Mouse (Mus musculus): ENCODE results near the gene Arhgef17. TPM values are rescaled to one million over a fixed set of nuclear protein-coding genes. Genes with fewer than 3 reads are reported as not detected.
"Not testable (repeated sequence)": the region's sequence is repeated elsewhere in the genome, so short reads cannot be mapped to it uniquely, and the experiment has no call there.

The Arhgef17 gene
- polyA plus RNA-seq, 1 experiment from 2014 or later, result 22.5 TPM

DNA sequence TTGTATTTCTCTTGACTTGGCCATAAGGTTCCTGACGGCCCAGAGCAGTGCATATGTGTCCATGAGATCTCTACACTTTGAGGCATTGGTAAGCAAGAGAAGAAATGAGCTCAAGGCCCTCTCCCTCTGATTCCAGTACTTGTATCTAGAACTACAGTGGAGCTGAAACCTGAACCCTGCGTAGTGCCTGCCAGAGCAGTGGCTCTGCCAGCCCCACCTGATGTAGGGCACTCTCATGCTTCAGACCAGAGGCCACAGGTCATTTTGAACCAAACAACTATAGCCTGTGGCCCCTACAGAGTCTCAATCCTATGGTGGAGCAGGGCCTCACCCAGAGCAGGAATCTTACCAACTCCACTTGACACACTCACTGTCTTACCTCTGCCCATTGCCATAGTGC is 82.4 kb downstream of the Arhgef17 start:
- TF ChIP-seq CTCF (IDR thresholded peaks at IDR 0.05; ENCODE audit: low read depth), result no peak
- Histone ChIP-seq H3K36me3 (ENCODE audit: insufficient read depth) (0 out of 2 replicates have a peak, but pooled peaks cover 4% of the 10 kb centered on the region), H3K27me3 (ENCODE audit: insufficient read depth, low read length) (no peaks in the 10 kb centered on the region), H3K4me3 (ENCODE audit: low read depth, low read length) (no peak overlapping the region), H3K9ac (no peak overlapping the region), H3K4me2 (no peak overlapping the region), H3K27ac (ENCODE audit: low read depth) (no peak overlapping the region), H3K9me3 (ENCODE audit: low read depth, low read length) (no peaks in the 10 kb centered on the region), H3K4me1 (ENCODE audit: insufficient read depth) (peaks cover 7% of the 10 kb centered on the region)
- no peak for DNase-seq
- 84% methylated on average over 2 of the region's 2 CpGs for WGBS
- no peak for ATAC-seq (ENCODE audit: insufficient read depth)

DNA sequence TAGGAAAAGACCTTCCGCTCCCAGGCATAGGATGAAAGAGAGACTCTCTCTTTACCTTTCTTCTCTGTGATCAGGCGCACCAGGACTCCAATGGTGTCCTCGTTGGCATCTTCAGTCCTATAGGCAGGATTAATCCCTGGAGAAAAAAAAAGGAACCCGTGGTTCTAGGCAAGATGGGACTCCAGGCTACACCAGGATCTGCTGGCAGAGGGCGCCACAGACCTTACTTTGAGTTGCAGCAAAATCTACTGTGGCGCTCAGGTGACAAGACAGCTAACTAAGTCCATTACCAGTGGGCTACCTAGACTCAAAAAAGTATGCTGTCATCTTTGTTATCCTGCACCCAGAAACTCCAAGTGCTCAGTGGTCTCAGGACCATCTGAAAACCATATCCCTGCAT is 83.2 kb downstream of the Arhgef17 start:
- H3K4me2 ChIP-seq, result no peak overlapping the region
- ATAC-seq (ENCODE audit: insufficient read depth) (no peak), DNase-seq (peak; percentile 84)
- no peaks in the 10 kb centered on the region for H3K9me3 ChIP-seq (ENCODE audit: low read depth, low read length)
- H3K27me3 ChIP-seq (ENCODE audit: insufficient read depth, low read length), result no peaks in the 10 kb centered on the region
- peaks cover 7% of the 10 kb centered on the region for H3K4me1 ChIP-seq (ENCODE audit: insufficient read depth)
- peak; percentile 71 for TF ChIP-seq CTCF (IDR thresholded peaks at IDR 0.05; ENCODE audit: low read depth)
- H3K36me3 ChIP-seq (ENCODE audit: insufficient read depth), result 0 out of 2 replicates have a peak, but pooled peaks cover 4% of the 10 kb centered on the region
- 34% methylated on average over 6 of the region's 6 CpGs for WGBS
- H3K4me3 ChIP-seq (ENCODE audit: low read depth, low read length), result no peak overlapping the region
- no peak overlapping the region for H3K27ac ChIP-seq (ENCODE audit: low read depth)
- no peak overlapping the region for H3K9ac ChIP-seq

DNA sequence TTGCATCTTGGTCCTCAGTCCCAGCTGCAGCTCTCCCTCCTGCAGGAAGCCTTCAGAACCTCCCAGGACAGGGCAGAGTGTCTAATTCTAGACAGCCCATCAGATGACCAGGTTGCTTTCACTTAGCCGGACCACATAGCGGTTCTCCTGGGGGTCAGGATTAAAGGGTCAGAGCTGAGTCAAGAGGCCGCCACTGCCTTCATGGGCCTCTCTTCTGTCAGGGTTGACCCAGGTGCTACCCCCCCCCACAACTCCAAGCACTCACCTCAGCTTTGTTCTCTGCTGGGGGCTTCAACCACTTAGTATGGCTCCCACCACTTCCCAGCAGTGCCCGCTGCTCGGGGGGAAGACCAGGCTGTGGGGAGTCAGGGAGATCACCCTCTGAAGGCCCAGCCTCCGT is 84.8 kb downstream of the Arhgef17 start:
- no peaks in the 10 kb centered on the region for H3K27me3 ChIP-seq (ENCODE audit: insufficient read depth, low read length)
- H3K27ac ChIP-seq (ENCODE audit: low read depth), result no peak overlapping the region
- H3K9ac ChIP-seq, result no peak overlapping the region
- H3K36me3 ChIP-seq (ENCODE audit: insufficient read depth), result 0 out of 2 replicates have a peak, but pooled peaks cover 4% of the 10 kb centered on the region
- H3K9me3 ChIP-seq (ENCODE audit: low read depth, low read length), result no peaks in the 10 kb centered on the region
- peaks cover 7% of the 10 kb centered on the region for H3K4me1 ChIP-seq (ENCODE audit: insufficient read depth)
- DNase-seq, result no peak
- no peak overlapping the region for H3K4me3 ChIP-seq (ENCODE audit: low read depth, low read length)
- H3K4me2 ChIP-seq, result no peak overlapping the region
- no peak for ATAC-seq (ENCODE audit: insufficient read depth)
- no peak for TF ChIP-seq CTCF (IDR thresholded peaks at IDR 0.05; ENCODE audit: low read depth)
- 80% methylated on average over 6 of the region's 6 CpGs for WGBS

DNA sequence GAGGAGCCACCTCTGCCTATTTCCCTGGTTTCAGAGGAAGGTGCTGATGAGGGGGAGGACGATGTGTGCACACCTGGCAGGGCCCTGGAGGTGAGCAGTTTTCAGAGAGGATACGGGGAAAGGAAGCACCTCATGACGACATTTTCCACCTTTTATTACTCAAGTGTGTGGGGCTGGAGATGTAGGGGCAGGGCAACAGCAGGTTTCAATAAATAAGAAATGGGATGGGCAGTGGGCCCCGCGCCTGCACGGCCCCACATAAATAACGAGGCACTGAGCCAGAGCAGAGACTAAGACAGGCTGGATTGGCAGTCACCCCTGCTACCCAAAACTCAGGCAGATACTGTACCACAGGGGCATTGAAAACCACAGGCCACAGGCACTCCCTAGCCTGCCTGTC is 85.9 kb downstream of the Arhgef17 start:
- DNase-seq; H3K36me3 ChIP-seq (ENCODE audit: insufficient read depth); H3K4me1 ChIP-seq (ENCODE audit: insufficient read depth); H3K27ac ChIP-seq (ENCODE audit: low read depth); H3K4me2 ChIP-seq; H3K9me3 ChIP-seq (ENCODE audit: low read depth, low read length); H3K9ac ChIP-seq; H3K27me3 ChIP-seq (ENCODE audit: insufficient read depth, low read length); ATAC-seq (ENCODE audit: insufficient read depth); H3K4me3 ChIP-seq (ENCODE audit: low read depth, low read length): not testable (repeated sequence)
- WGBS, result 74% methylated on average over 7 of the region's 7 CpGs

DNA sequence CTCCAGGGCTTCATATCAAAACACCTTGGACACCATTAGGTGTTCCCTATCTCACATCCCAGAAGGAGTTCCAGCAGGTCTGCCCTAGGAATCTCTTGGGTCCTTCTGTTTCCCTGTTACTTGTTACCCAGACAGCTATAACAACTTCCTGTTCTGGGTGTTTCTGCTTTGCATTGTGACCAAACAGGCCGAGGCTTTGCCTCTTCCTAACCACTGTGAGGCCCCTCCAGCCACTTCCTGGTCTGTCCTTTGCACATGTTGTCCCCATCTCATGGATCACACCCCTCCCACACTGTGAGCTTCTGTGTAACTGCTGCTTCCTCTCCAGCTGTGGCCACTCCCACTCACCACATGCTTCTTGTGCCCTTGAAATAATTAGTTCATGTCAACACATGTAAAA is 86.5 kb downstream of the Arhgef17 start:
- peak; percentile 76 for DNase-seq
- H3K9me3 ChIP-seq (ENCODE audit: low read depth, low read length), result no peaks in the 10 kb centered on the region
- WGBS, result 23% methylated on average over 1 of the region's 1 CpGs
- H3K27ac ChIP-seq (ENCODE audit: low read depth), result peak overlapping the region; percentile 76
- H3K4me2 ChIP-seq, result no peak overlapping the region
- H3K4me1 ChIP-seq (ENCODE audit: insufficient read depth), result peaks cover 7% of the 10 kb centered on the region
- ATAC-seq (ENCODE audit: insufficient read depth), result peak; percentile 64; the same call in 1 of the 2 replicates
- no peak for TF ChIP-seq CTCF (IDR thresholded peaks at IDR 0.05; ENCODE audit: low read depth)
- H3K4me3 ChIP-seq (ENCODE audit: low read depth, low read length), result no peak overlapping the region
- H3K27me3 ChIP-seq (ENCODE audit: insufficient read depth, low read length), result no peaks in the 10 kb centered on the region
- H3K9ac ChIP-seq, result no peak overlapping the region
- 0 out of 2 replicates have a peak, but pooled peaks cover 4% of the 10 kb centered on the region for H3K36me3 ChIP-seq (ENCODE audit: insufficient read depth)

DNA sequence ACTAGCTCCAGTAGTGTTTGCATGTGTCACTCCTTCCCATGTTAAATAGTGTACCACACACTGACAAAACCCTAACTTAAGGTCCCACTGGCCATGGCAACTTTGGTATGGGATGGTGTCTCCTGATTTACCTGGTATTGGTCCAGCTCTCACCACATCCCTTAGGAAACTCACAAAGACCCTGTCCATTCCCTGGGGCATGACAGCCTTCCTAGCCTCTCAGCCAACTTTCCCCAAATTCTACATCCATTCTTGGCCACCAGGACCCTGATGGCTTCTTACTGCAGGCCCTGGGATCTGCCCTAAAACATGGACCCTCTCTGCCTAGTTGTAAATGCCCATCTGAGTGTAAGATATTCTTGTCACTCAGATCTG is 86.9 kb downstream of the Arhgef17 start:
- ATAC-seq (ENCODE audit: insufficient read depth), result no peak
- no peak overlapping the region for H3K9ac ChIP-seq

DNA sequence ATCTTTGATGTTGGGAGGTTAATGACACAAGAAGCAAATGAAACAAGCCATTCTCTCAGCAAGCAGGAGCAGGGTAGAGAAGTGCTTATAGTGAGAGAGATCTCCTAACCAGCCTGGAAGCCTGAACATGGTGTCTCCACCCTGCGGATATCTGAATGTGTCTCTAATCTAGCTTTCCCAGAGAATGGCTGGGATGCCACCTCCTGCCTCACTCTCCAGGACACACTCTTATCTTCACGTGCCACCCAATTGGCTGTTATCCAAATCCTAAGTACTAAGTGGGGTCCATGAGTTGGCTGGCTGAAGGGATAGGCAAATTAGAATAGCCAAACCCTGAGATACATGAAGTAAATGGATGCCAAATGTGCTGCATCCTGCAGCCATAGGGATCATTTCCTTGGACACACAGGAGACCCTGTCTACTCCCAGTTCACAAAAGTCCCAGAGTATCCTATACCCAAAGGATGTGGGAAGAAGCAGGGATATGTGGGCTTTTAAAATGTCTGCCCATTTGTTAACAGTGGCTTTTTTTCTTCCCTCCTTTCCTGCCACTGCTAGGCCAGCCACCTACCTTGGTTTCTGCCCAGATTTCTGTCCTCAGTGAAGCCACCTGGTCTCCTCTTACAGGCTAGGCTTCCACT is 87.4 kb downstream of the Arhgef17 start:
- H3K27ac ChIP-seq (ENCODE audit: low read depth), result peak overlapping the region; percentile 76
- ATAC-seq (ENCODE audit: insufficient read depth), result no peak; the same call in 1 of the 2 replicates
- H3K4me3 ChIP-seq (ENCODE audit: low read depth, low read length), result no peak overlapping the region
- H3K9me3 ChIP-seq (ENCODE audit: low read depth, low read length), result no peaks in the 10 kb centered on the region
- WGBS, result 52% methylated on average over 2 of the region's 2 CpGs
- H3K36me3 ChIP-seq (ENCODE audit: insufficient read depth), result 0 out of 2 replicates have a peak, but pooled peaks cover 4% of the 10 kb centered on the region
- DNase-seq, result no peak
- no peaks in the 10 kb centered on the region for H3K27me3 ChIP-seq (ENCODE audit: insufficient read depth, low read length)
- peaks cover 7% of the 10 kb centered on the region for H3K4me1 ChIP-seq (ENCODE audit: insufficient read depth)
- H3K9ac ChIP-seq, result no peak overlapping the region
- peak overlapping the region; percentile 16; the same call in 1 of the 2 replicates for H3K4me2 ChIP-seq
- TF ChIP-seq CTCF (IDR thresholded peaks at IDR 0.05; ENCODE audit: low read depth), result no peak

More for the DNA sequence above, 86.9 kb downstream of the Arhgef17 start:
- Histone ChIP-seq H3K27ac (ENCODE audit: low read depth) (peak overlapping the region; percentile 76), H3K4me2 (no peak overlapping the region), H3K27me3 (ENCODE audit: insufficient read depth, low read length) (no peaks in the 10 kb centered on the region), H3K9me3 (ENCODE audit: low read depth, low read length) (no peaks in the 10 kb centered on the region), H3K4me1 (ENCODE audit: insufficient read depth) (peaks cover 7% of the 10 kb centered on the region), H3K4me3 (ENCODE audit: low read depth, low read length) (no peak overlapping the region), H3K36me3 (ENCODE audit: insufficient read depth) (0 out of 2 replicates have a peak, but pooled peaks cover 4% of the 10 kb centered on the region)
- DNase-seq, result no peak
- no peak for TF ChIP-seq CTCF (IDR thresholded peaks at IDR 0.05; ENCODE audit: low read depth)
